Comparison of ENCODE assay signal across 19 mouse cellular contexts in genomic region chr15:27340070-27340469, GRCm38 (mm10).
A peak's percentile ranks its signal among the peaks of the same experiment; 100 is the strongest.
DNase-seq lines count a peak whose midpoint lies in the region; ATAC-seq lines count a peak whose summit lies in the region.
"Had no signal": no experiment of that assay in that cellular context is flagged by ENCODE, and none has a peak within 500 bp of the region (broad histone marks: within the 10 kb centered on the region; RNA-seq: fewer than 3 reads in every experiment).

No protein-coding gene starts in this region.

- no peak for DNase-seq in cerebellum, postnatal 4 days (ENCODE audit: low spot score in 2 of 2)
- DNase-seq in cerebellum, adult 11-12 months, result peak; percentile 36
- DNase-seq in cerebellum, postnatal 14 days, result peak; percentile 35 to 50
- no peak for DNase-seq in layer of hippocampus, postnatal 10 days (ENCODE audit: low spot score in 2 of 2)
- DNase-seq: gastrocnemius, postnatal 36 days; heart, postnatal 4 days; kidney, adult 9 months; kidney, postnatal 14 days; layer of hippocampus, postnatal 36 days; lung, adult 18-20 months; lung, postnatal 14 days; thymus, postnatal 14 days had no signal

- ATAC-seq in cerebellum, adult (ENCODE audit: insufficient number of reproducible peaks, low FRiP score, low TSS enrichment), result peak; percentile 37; the same call in 1 of the 2 replicates
- ATAC-seq in megakaryocyte progenitor cell, adult 5-6 weeks (replicated peaks; ENCODE audit: poor library complexity), result peak; percentile 72; the same call in 1 of the 2 replicates
- ATAC-seq in CD4-positive, CD25-positive, alpha-beta regulatory T cell, adult 4 months, result no peak
- ATAC-seq: hindbrain, postnatal 0 days; intestine, embryonic 16.5 days; liver, embryonic 12.5 days; midbrain, embryonic 16.5 days had no signal

Comparison
In these comparisons a context has a peak if more than half of its experiments do, and no peak if none do; other contexts are left out.
1. DNase-seq: peak in cerebellum, adult 11-12 months (single experiment) and cerebellum, postnatal 14 days (2 of 2); none in cerebellum, postnatal 4 days (0 of 2) and layer of hippocampus, postnatal 10 days (0 of 2).